Mouse (Mus musculus) intestine, embryonic 15.5 days (tissue): Measurements from ENCODE around the gene Prph2. TPM values are rescaled to one million over a fixed set of nuclear protein-coding genes. Genes with fewer than 3 reads are reported as not detected.

Experiments used
- ATAC-seq: fragments of 200-750 bp; cut with Nextera tagmentation; 2 replicates; pipeline ENCODE4 v1.8.0; 2017; ENCODE audit warnings: moderate TSS enrichment, moderate library complexity
- H3K27ac ChIP-seq: fragments of 300-500 bp; sonication (generic); 2 replicates; pipeline ENCODE4 v1.5.1; 2015; ENCODE audit warnings: mild to moderate bottlenecking, inconsistent platforms
- H3K27me3 ChIP-seq: fragments of 300-500 bp; sonication (generic); replicated peaks from 2 replicates; pipeline ENCODE4 v1.6.1; 2015; ENCODE audit warnings: inconsistent platforms
- H3K36me3 ChIP-seq: fragments of 300-500 bp; sonication (generic); 2 replicates; pipeline ENCODE4 v1.6.1; 2015; ENCODE audit warnings: inconsistent platforms
- H3K4me1 ChIP-seq: fragments of 300-500 bp; sonication (generic); replicated peaks from 2 replicates; pipeline ENCODE4 v1.6.1; 2015; ENCODE audit warnings: inconsistent platforms
- H3K4me2 ChIP-seq: fragments of 300-500 bp; sonication (generic); replicated peaks from 2 replicates; pipeline ENCODE4 v1.6.1; 2015; ENCODE audit warnings: mild to moderate bottlenecking, inconsistent platforms
- H3K4me3 ChIP-seq: fragments of 300-500 bp; sonication (generic); replicated peaks from 2 replicates; pipeline ENCODE4 v1.5.1; 2015; ENCODE audit warnings: inconsistent platforms
- H3K9ac ChIP-seq: fragments of 300-500 bp; sonication (generic); 2 replicates; pipeline ENCODE4 v1.6.1; 2015; ENCODE audit warnings: inconsistent platforms
- H3K9me3 ChIP-seq: fragments of 300-500 bp; sonication (generic); 2 replicates; pipeline ENCODE4 v1.6.1; 2016; ENCODE audit warnings: inconsistent platforms
- WGBS: fragments of 180-500 bp; shearing (Covaris S2); methylation state at CpG from one replicate; pipeline ENCODE4 v1.1.7; 2015; 5-methylcytosine and 5-hydroxymethylcytosine counted together
- polyA plus RNA-seq: library from polyadenylated mRNA; unstranded; fragments of >200 nt; fragmentation: Nextera tagmentation; extraction: Ambion mirVana; gene quantifications from 2 replicates; pipeline ENCODE4 v1.2.1, GENCODE M21; 2015

Gene Prph2
- not detected in 2 replicates for polyA plus RNA-seq

DNA sequence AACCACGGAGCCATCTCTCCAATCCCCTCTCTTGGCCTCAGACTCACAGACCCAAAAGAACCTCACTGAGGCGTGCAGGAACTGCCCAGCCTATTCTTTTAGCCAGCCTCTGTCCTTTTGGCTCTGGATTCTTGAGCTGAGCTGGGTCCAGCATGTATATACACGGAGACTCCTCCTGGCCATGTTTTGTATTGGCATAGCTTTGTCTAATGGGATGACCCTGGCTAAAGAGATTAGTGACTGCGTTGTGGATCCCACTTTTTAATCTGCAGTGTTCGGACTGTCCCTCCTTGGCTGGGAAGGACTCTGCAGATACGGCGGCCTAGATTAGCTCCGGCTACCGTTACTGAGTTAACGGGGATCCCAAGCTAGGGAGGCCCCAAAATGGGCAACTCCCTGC is at the start of gene Prph2:
Prph2 (plus strand) TSS at position 274 of the 400 bp plus-strand sequence.
- no peaks in the 10 kb centered on the region for H3K9me3 ChIP-seq
- no peak for ATAC-seq
- no peak within 1 kb of the TSS for H3K4me2 ChIP-seq
- no peaks in the 10 kb centered on the region for H3K36me3 ChIP-seq
- no peaks in the 10 kb centered on the region; the same call in 1 of the 2 replicates for H3K4me1 ChIP-seq
- H3K4me3 ChIP-seq: no peak within 1 kb of the TSS
- no peak within 1 kb of the TSS for H3K9ac ChIP-seq
- no peak within 1 kb of the TSS for H3K27ac ChIP-seq
- WGBS: 89% methylated on average over 10 of the region's 10 CpGs
- H3K27me3 ChIP-seq: no peaks in the 10 kb centered on the region

DNA sequence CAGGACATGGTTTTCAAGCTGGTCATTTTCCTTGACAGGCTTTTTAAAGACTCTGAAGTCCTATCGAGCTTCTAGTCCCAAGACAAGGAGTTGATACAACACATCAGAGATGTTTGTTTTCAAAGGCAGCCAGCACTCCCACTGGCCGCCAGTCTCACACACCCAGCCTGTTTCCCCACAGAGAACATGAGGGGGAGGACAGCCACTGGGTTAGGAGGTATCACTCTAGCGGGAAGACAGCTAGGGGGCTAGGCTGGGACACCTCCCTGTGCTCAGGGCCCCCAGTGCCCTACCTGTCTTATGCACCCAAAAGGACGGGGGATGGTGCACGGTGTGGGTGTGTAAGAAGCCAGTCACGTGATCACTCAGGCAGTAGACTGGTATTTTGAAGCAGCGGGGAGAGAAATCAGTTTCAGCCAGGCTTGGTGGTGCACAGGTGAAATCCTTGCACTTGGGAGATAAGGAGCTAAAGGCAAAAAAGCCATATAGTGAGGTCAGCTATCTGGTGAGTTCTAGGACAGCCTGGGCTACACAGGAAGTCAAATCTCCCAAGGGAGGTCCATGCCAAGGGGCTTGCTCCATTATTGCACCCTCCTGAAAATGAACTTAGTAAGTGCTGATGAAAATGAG is 45.6 kb upstream of the Prph2 start:
- WGBS: 69% methylated on average over 7 of the region's 7 CpGs
- H3K4me3 ChIP-seq: no peak overlapping the region
- no peaks in the 10 kb centered on the region for H3K9me3 ChIP-seq
- no peaks in the 10 kb centered on the region for H3K27me3 ChIP-seq
- H3K36me3 ChIP-seq: no peaks in the 10 kb centered on the region
- ATAC-seq: no peak
- H3K4me1 ChIP-seq: no peaks in the 10 kb centered on the region
- H3K4me2 ChIP-seq: no peak overlapping the region
- H3K27ac ChIP-seq: no peak overlapping the region
- H3K9ac ChIP-seq: no peak overlapping the region

DNA sequence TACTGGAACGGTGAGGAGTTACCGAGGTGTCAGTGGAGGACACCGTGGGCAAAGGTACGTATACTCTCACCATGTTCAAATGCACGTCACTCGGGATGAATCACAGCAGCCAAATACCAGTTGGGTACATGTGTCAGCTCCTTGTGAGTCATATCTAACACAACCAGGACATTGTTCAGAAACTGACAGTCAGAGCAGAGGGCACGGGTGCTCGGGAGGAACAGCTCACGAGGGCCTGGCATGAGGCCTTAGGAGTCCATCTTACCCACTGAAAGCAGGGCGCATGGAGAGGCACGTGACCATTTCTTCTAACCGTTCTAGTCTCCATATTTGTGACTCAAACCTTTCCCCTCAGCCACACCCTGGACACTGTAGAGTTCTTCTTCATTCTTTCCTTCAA is 43.4 kb upstream of the Prph2 start:
- no peak overlapping the region for H3K4me2 ChIP-seq
- H3K27ac ChIP-seq: no peak overlapping the region
- H3K4me1 ChIP-seq: no peaks in the 10 kb centered on the region
- 86% methylated on average over 12 of the region's 12 CpGs for WGBS
- H3K27me3 ChIP-seq: no peaks in the 10 kb centered on the region
- H3K36me3 ChIP-seq: no peaks in the 10 kb centered on the region
- no peak overlapping the region for H3K4me3 ChIP-seq
- no peaks in the 10 kb centered on the region for H3K9me3 ChIP-seq
- no peak overlapping the region for H3K9ac ChIP-seq
- no peak for ATAC-seq

DNA sequence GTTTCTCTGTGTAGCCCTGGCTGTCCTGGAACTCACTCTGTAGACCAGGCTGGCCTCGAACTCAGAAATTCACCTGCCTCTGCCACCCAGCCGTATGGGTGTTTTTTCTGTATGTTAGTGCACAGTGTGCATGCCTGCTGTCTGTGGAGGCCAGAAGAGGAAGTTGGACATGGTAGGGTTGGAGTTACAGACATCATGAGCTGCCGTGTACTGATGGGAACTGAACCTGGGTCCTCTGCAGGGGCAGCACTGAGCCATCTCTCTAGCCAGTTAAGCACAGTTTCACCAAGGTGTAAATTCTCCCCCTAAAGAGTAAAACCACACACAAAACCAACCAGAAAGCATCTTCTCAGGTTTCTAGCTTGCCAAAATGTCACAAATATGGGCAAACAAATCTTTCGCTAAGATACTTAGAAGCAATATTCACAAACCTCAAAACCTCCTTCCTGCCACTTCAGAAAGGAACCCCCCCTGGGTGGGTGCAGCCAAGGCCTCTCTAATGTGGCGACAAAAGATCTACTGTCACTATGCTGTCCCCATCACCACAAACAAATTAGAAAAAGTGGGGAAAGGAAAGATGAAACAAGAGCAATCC is 40.0 kb upstream of the Prph2 start:
- Histone ChIP-seq H3K36me3 (no peaks in the 10 kb centered on the region), H3K27ac (no peak overlapping the region), H3K4me1 (peaks cover 9% of the 10 kb centered on the region), H3K27me3 (no peaks in the 10 kb centered on the region), H3K4me3 (no peak overlapping the region), H3K4me2 (no peak overlapping the region), H3K9ac (no peak overlapping the region), H3K9me3 (no peaks in the 10 kb centered on the region)
- no peak for ATAC-seq
- WGBS: 85% methylated on average over 5 of the region's 5 CpGs

- WGBS: 38% methylated on average over 1 of the region's 1 CpGs
- Histone ChIP-seq H3K4me1 (peaks cover 9% of the 10 kb centered on the region), H3K36me3 (no peaks in the 10 kb centered on the region), H3K4me3 (no peak overlapping the region), H3K9me3 (no peaks in the 10 kb centered on the region), H3K27me3 (no peaks in the 10 kb centered on the region), H3K9ac (no peak overlapping the region), H3K4me2 (no peak overlapping the region), H3K27ac (no peak overlapping the region)
- no peak for ATAC-seq
These were observed 39.3 kb upstream of the Prph2 start for GRCm38 (mm10) chr17:46870913-46871312.

- H3K36me3 ChIP-seq: no peaks in the 10 kb centered on the region
- WGBS: 76% methylated on average over 7 of the region's 7 CpGs
- H3K4me2 ChIP-seq: no peak overlapping the region
- no peak overlapping the region for H3K4me3 ChIP-seq
- no peak overlapping the region for H3K9ac ChIP-seq
- H3K27me3 ChIP-seq: no peaks in the 10 kb centered on the region
- ATAC-seq: no peak
- H3K27ac ChIP-seq: no peak overlapping the region
- no peaks in the 10 kb centered on the region for H3K9me3 ChIP-seq
- H3K4me1 ChIP-seq: peaks cover 13% of the 10 kb centered on the region
These were observed 37.5 kb upstream of the Prph2 start for GRCm38 (mm10) chr17:46872806-46873205.

GRCm38 (mm10) chr17:46874133-46874532 is 36.1 kb upstream of the Prph2 start:
- Histone ChIP-seq H3K27me3 (no peaks in the 10 kb centered on the region), H3K4me3 (no peak overlapping the region), H3K9me3 (no peaks in the 10 kb centered on the region), H3K4me2 (peak overlapping the region; percentile 38; the same call in 1 of the 2 replicates), H3K9ac (no peak overlapping the region), H3K36me3 (no peaks in the 10 kb centered on the region), H3K27ac (no peak overlapping the region), H3K4me1 (peaks cover 13% of the 10 kb centered on the region)
- ATAC-seq: peak; percentile 67
- WGBS: 19% methylated on average over 10 of the region's 10 CpGs

- no peak overlapping the region for H3K27ac ChIP-seq
- no peak overlapping the region for H3K4me3 ChIP-seq
- 78% methylated on average over 3 of the region's 3 CpGs for WGBS
- no peaks in the 10 kb centered on the region for H3K9me3 ChIP-seq
- no peaks in the 10 kb centered on the region for H3K27me3 ChIP-seq
- no peak overlapping the region for H3K9ac ChIP-seq
- no peak for ATAC-seq
- H3K36me3 ChIP-seq: no peaks in the 10 kb centered on the region
- peaks cover 13% of the 10 kb centered on the region for H3K4me1 ChIP-seq
- H3K4me2 ChIP-seq: no peak overlapping the region
These were observed 34.6 kb upstream of the Prph2 start for GRCm38 (mm10) chr17:46875626-46876025.

GRCm38 (mm10) chr17:46876371-46876950 is 33.8 kb upstream of the Prph2 start:
- 53% methylated on average over 8 of the region's 8 CpGs for WGBS
- Histone ChIP-seq H3K4me1 (peaks cover 13% of the 10 kb centered on the region), H3K9ac (no peak overlapping the region), H3K9me3 (no peaks in the 10 kb centered on the region), H3K27ac (peak overlapping the region; percentile 11; the same call in 1 of the 2 replicates), H3K36me3 (no peaks in the 10 kb centered on the region), H3K4me2 (no peak overlapping the region), H3K27me3 (no peaks in the 10 kb centered on the region), H3K4me3 (no peak overlapping the region)
- ATAC-seq: peak; percentile 79

DNA sequence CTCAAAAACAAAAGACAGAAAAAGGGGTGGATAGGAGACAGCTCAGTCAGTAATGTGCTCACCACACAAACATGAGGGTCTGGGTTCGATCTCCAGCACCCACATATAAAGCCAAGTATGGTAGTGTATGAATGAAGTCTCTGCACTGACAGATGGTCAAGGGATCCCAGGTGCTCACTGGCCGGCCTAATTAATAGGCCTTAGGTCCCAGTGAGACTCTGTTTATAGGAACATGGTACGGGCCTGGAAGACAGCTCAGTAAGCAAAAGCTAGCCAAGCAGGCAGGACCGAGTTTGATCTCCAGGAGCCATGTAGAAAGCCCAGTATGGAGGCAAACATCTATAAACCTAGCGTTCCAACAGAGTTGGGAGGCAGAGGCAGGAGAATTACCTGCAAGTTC is 33.2 kb upstream of the Prph2 start:
- peak overlapping the region; percentile 11; the same call in 1 of the 2 replicates for H3K27ac ChIP-seq
- 80% methylated on average over 5 of the region's 5 CpGs for whole genome bisulfite sequencing

GRCm38 (mm10) chr17:46879841-46880311 is 30.4 kb upstream of the Prph2 start:
- Histone ChIP-seq H3K36me3 (no peaks in the 10 kb centered on the region), H3K27ac (no peak overlapping the region), H3K27me3 (no peaks in the 10 kb centered on the region), H3K9ac (no peak overlapping the region), H3K4me1 (peaks cover 4% of the 10 kb centered on the region; the same call in 1 of the 2 replicates), H3K4me3 (no peak overlapping the region), H3K4me2 (no peak overlapping the region), H3K9me3 (no peaks in the 10 kb centered on the region)
- WGBS: 31% methylated on average over 14 of the region's 14 CpGs
- ATAC-seq: no peak

More for the DNA sequence above, 33.2 kb upstream of the Prph2 start:
- Histone ChIP-seq H3K4me3 (no peak overlapping the region), H3K36me3 (no peaks in the 10 kb centered on the region), H3K4me1 (peaks cover 13% of the 10 kb centered on the region), H3K4me2 (no peak overlapping the region), H3K9ac (no peak overlapping the region), H3K27me3 (no peaks in the 10 kb centered on the region), H3K9me3 (no peaks in the 10 kb centered on the region)
- ATAC-seq: no peak

DNA sequence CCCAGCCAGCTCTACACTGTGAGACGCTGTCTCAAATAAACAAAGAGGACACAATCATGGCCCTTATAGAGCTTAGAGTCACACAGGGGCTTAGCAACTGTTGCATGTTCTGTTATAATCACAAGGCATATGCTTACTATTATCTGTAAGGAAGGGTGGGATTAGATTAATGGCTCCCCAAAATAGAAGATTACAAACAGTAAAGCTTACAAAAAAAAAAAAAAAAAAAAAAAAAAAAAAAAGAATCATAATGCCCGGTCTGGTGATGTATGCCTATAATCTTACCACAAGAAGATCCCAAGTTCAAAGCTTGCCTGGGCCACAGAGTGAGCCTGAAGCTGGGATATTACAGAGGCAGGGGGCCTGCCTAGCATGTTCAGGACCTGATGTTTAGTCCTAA is 29.9 kb upstream of the Prph2 start:
- Histone ChIP-seq H3K27ac (no peak overlapping the region), H3K4me1 (peaks cover 6% of the 10 kb centered on the region; the same call in 1 of the 2 replicates), H3K27me3 (no peaks in the 10 kb centered on the region), H3K36me3 (no peaks in the 10 kb centered on the region), H3K9me3 (no peaks in the 10 kb centered on the region), H3K9ac (no peak overlapping the region), H3K4me3 (no peak overlapping the region), H3K4me2 (no peak overlapping the region)
- WGBS: 50% methylated on average over 2 of the region's 2 CpGs
- no peak for ATAC-seq
